Mouse (Mus musculus): ENCODE measurements around the gene Wsb1. TPM values are rescaled to one million over a fixed set of nuclear protein-coding genes. Genes with fewer than 3 reads are reported as not detected.
"Not testable (repeated sequence)": the region's sequence is repeated elsewhere in the genome, so short reads cannot be mapped to it uniquely, and the experiment has no call there.

The Wsb1 gene
- polyA plus RNA-seq, 1 experiment from 2014 or later, result 122 TPM

DNA sequence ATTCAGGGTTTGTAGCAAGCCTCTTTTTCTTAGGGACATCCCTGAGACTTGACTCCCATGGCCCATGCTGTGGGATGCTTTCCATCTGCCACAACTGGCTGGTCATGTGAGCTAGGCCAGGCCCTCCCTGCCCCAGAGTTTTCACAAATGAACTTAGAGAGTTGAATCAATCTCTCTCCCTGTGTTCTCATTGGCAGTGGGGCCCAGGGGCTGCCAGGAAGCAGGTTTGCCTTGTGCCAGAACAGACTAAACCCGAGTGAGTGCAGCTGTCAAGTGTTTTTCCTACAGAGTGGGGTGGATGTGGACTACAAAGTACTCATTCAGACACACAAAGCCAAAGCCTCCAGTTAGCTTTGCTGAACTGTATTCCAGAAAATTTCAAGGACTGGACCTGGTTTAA lies 12.7 kb upstream of the Wsb1 start:
- DNase-seq (ENCODE audit: low spot score), result peak; percentile 54

DNA sequence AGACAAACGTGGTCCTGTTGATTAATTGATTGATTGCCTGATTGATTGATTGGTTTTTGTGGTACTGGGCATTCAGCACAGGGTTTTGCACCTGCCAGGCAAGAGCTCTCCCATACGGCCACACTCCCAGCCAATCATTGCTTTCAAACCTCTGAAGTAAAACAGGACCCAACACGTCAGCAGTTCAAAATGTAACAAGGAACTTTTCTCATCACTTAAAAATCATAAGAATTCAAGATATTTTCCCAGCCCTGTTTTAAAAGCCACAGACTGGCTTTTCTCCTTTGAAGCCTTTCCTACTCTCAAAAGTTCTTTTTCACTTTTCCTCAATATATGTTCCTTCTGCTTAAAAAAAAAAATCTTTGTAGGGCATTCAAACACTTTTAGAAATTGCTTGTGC lies 9.9 kb upstream of the Wsb1 start:
- DNase-seq (ENCODE audit: low spot score), result no peak

DNA sequence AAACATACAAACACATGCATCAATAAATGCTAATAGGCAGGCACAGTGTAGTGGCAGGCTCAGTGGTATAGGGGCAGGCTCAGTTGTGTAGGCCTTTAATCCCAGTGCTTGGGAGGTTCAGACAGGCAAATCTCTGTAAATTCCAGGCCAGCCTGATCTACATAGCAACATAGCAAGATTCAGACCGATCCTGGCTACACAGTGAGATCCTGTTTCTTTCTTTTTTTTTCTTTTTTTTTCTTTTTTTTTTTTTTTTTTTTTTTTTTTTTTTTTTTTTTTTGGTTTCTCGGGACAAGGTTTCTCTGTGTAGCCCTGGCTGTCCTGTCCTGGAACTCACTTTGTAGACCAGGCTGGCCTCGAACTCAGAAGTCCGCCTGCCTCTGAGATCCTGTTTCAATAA lies 5.7 kb upstream of the Wsb1 start:
- not testable (repeated sequence) for DNase-seq (ENCODE audit: low spot score)

DNA sequence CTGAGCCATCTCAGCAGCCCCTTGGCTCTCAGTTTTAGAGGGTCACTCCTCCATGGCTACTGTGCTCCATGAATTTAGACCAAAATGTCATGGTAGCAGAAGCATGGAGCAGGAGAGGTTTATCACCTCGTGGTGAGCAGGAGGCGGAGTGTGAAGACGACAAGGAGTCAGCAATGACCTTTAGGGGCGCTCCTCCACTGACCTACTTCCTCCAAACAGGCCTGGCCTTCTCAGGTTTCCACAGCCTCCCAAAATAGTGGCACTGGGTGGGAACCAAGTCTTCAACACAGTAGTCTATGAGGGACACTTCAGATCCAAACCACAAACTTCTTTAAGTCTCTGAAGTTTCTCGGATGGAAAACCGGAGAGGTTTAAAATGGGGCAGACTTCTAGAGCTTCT lies 4.3 kb upstream of the Wsb1 start:
- no peak for DNase-seq (ENCODE audit: low spot score)

DNA sequence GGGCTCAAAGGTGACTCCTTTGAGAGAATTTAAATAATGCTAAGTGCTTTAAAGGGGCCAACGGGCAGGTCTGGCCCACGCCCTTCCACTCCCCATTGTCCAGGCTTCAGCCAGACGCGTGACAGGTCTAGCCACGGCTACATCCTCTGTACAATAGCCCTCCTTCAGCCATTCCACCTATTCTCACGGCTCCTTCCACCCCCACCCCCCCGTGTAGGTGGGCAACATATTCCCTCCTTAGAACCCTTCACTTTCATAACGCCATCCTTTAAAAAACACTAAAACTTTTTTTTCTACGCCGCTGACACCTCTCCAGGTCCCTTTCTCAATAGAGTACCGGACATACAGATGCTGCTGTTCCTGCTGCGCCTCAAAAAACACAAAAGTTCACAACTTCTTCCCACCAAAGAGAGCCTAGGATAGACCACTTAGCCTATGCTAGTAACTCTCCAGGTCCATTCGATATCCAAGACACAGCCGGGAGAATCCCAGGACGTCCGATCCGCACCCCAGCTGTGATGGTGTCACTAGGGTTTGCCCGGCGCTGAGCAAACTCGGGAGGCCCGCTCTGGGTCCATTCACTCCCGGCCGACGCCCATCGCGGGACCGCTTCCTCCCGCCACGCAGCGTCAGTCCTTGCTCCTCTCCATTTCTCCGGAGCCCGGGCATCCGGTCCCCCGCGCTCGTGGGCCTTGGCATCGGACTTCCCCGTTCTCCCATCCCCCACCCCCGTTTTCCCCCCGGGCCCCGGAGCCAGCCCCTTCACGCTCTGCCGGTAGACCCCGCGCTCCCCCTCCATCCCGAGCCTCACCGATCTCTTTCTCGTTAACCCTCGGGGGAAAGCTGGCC lies 705 bp downstream of the Wsb1 start:
- peak; percentile 57 for DNase-seq (ENCODE audit: low spot score)

DNA sequence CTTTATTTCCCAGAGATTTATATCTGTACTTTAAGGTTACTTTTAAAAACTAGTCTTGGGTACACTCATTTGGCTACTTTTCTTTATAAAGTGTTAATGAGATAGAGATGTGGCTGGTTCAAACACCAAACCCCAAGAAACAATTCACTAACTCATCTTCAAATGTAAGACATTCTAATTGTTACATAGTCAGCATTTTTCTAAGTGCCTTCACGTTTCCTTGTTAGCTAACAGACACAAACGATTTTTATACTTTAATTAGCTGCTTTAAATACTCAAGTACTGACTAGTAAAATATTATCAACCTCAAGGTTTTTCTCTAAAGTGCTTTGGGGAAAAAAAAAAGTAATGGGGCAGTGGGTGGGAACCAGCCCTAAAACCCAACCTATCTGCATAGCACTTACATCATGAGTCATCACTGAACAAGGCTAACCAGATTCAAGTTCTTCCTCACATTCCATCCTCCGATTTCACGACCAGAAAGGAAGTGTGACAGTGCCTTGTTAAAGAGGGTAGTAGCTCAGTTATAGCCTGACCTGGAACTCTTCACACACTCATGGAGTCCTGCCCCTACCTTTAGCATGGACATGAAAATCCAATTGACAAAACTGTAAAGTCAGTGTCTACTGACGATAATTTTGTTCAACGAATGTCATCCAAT lies 1.5 kb downstream of the Wsb1 start:
- DNase-seq (ENCODE audit: low spot score), result peak; percentile 30

DNA sequence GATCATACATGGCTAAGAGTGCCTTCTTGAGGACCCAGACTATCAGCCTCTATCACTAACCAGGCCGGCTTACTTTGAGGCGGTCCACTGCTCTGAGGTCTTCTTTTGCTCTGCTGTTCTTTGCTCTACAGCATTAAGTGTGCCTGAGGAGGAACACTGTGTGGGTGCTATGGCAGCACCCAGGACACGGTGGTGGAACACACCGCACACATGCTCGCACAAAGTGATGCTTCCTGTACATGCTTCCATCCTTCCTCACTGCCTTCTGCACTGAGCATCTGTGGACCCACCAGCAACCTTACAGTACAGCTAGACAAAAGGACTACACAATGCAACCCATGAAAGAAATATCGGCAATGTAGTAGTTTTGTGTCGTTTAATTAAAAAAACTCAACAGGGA lies 15.4 kb downstream of the Wsb1 start:
- no peak for DNase-seq (ENCODE audit: low spot score)

DNA sequence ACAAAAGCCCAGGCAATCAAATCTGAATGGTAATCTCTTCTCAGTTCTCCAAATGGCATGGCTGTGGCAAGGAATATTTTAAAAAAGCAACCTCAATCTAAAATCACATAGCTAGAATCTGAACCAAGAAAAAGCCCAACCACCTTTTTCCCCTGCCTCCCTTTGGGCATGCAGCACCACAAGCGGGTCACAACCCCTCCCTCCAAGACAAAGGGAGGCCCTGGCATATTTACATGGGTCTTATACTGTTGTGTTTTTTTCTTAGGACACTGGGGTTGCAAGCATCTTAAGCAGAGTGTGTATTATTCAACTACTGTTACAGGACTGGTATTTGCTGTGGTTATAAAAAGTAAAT lies 16.1 kb downstream of the Wsb1 start:
- no peak for DNase-seq (ENCODE audit: low spot score)

DNA sequence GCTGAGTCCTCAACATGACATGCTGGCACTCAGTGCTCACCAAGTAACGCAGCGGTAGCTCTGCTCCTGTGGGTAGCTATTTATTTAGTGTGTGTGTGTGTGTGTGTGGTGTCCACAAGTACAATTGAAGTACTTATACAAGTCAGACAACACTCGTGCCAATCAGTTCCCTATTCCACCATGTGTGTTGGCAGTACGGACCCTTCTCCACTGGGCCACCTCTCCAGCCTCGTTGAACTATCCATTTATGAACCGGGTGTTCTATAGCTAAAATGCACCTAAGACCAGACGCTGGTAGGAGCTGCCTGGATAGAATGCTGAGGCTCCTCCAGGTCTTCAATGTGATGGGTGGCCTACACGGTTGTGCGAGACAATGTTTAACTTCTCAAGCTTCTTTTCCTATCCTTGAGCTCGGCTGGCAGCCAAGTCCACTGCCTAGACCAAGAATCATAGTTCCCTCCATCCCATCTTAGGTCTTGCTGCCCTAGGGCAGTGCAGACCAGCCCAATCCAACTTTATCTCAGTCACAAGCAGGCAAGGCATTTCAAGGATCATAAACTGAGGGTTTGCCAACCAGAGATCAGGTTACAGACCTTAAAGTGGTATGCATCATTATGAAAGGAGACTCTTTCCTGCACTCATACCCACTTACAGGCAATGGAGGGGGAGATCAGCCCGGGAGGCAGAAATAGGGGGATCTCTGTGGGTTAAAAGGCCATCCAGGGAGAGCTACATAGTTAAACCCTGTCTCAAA lies 16.6 kb downstream of the Wsb1 start:
- DNase-seq (ENCODE audit: low spot score), result no peak

DNA sequence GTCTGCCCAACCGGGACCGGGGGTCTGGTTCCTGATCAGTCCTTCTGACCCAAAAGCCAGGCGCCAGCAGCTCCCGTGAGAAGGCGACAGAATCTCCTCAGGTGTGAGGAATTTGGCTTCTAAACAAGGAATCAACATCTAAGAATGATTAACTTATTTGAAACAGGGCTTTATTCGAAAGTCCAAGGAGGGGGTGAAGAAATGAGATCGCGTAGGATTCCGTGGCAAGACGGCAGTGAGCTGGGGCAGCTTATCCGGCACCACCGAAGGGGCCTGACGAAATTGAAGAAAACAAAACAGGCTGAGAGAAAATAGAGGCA lies 24.3 kb downstream of the Wsb1 start:
- no peak for DNase-seq (ENCODE audit: low spot score)

DNA sequence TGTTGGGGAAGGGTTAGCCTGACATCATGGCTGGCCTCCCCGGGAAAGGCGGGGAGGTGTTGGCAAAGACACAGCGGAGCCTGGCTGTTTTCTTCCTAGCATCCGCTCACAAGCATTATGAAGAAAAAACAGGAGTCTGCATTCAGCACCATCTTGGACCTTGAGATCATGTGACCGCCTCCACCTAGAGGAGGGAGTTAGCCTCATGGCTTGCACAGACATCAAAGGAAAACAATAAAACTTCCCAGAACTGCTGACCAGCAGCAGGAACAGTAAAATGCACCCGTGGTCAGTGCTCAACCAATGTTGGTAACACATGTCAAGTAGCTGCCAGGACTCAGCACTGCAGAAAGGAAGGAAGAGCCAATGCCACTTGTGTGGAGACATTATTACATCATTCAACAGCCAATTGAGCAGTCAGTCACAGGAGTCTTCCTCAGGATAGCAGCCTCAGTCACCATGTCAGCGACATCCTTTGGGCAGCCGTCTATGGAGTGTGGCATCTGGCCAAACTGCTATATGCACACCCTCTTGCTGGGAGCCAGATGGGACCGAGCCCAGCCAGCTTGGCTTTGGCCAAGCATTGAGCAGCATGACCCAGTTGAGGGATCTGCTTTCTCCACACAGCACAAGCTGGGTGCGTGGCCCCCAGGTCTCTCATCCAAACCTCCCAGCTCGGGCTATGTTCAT lies 24.8 kb downstream of the Wsb1 start:
- no peak for DNase-seq (ENCODE audit: low spot score)

DNA sequence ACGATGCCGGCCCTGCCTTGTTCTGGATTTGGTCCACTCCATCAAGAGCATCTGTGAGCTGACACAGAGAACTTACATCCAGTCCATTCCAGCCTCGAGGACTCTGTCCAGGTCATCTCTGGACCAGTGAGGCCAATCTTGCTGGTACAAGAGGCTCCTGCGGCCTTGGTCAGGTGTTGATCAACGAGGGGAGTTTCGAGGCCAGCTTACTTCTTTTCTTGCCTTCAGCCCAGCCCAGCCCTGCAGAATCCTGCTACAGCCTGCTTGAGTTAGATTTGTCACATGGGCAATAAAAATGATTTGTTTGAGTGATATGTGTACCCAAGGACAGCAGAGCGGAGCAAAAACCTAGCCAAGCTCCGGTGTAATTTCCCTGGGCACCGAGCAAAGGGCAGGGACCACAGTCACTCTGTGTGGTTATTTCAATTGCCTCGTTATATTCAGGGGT lies 25.4 kb downstream of the Wsb1 start:
- no peak for DNase-seq (ENCODE audit: low spot score)

DNA sequence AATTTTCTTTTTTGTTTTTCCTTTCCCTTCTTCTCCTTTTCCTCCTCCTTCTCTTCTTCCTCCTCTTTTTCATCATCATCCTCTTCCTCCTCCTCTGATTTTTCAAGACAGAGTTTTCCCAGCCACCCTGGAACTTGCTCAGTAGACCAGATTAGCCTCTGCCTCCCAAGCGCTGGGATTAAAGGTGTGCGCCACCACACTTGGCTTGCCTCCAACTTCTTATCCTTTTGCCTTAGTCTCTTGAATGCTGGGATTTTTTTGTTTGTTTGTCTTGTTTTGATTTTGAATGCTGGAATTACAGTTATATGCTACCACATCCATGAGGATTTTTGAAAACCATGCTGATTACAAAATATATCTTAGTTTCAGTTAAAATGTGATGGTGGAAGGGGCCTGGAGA lies 26.4 kb downstream of the Wsb1 start:
- no peak for DNase-seq (ENCODE audit: low spot score)

DNA sequence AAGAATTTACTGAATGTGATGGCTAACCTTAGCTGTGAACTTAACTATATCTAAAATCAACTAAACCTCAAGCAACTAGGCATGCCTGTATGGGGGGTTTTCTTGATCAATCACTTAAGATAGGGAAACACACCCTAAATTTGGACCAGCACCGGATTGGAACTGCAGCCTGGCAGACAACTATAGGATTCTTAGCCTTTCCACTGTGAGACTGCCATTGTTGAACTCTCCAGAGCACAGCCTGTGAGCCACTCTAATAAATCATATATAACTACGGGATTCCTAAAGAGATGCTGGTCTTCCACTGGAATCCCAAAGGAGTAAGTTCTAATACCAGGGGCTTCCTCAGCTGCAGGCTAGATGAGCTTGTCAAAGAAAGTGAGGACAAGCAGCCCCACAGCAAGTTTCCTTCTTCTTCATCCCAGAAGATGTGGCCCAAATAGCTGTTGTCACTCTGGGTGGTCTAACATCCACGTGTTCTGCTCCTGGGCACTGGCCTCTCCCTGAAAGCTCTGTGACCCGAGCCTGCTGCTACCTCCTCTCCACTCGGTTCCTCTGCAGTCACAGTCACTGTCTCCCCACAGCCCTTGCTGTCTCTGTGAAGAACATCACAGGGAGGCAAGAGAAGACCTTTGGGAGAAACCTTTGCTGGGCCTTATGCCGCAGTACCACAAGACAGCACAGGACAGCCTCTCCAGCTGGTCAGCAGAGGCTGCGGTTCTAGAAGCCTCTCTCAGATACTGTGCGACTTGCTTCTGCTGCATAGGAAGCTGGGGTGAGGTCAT lies 28.9 kb downstream of the Wsb1 start:
- no peak for DNase-seq (ENCODE audit: low spot score)

DNA sequence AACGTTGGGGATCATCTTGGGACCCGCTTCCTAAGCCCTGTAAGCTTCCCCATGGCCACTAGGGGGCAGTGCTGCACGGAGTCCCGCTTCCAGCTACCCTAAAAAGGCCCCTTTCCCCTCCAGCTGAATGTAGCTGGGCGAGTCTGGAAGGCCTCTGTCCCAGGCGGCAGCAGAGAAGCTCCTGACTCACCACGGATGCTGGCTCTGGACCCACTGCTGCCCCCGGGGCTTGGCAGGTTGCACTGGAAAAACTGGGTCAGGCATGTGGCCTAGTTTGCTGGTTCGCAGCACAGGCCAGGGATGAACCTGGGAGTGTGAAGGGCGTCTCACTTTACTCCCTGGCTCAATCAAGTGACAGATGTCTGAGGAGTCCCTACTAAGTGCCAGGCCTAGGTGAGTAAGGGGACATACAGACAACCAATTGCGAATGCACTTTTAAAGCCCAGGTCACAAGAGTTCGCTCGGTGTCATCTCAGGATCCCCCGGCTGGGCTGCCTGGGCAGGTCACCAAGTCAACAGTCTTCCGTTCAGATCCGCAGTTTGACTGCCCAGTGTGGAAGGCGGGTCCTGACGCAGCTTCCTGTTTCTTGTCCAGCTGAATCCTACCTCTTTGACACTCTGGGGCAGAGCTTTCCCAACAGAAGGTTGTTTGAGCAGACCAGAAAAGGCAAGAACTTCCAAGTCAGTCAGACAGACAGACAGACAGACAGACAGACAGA lies 29.8 kb downstream of the Wsb1 start:
- DNase-seq (ENCODE audit: low spot score), result peak; percentile 85

DNA sequence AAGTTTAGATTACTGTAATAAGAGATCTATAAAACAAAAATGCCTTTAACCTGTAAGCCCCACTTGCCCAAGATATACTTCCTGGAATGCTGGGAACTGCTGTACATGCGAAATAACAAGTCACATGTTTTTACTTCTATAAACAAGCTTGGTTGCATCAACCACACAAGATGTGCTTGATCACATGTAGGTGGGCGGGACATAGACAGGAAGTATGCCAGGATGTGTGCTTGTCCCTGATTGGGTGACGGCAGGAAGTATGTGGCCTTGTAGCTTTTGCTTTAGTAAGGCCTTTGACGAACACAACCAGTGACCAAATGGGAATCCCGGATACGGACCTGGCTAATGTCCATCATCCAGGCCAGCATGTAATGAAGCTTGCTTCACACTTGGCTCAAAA lies 31.1 kb downstream of the Wsb1 start:
- peak; percentile 47 for DNase-seq (ENCODE audit: low spot score)

DNA sequence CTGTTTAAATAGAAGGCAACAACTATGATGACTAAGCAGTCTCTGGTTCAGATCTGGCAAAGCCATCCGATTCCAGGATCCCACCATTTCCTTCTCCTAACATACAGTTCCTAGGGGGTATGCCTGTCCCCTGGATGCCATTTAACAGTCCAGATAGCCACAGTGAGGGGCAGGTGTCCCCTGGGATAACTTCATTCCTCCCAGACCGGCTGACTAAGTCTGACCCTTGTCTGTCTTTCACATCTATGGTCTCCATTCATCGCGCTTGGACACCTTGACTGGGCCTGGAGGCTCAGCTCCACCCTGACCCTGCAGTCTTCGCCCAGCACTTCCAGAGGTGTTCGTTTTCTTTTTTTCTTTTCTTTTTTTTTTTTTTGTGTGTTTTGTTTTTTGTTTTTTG lies 31.8 kb downstream of the Wsb1 start:
- DNase-seq (ENCODE audit: low spot score), result no peak

DNA sequence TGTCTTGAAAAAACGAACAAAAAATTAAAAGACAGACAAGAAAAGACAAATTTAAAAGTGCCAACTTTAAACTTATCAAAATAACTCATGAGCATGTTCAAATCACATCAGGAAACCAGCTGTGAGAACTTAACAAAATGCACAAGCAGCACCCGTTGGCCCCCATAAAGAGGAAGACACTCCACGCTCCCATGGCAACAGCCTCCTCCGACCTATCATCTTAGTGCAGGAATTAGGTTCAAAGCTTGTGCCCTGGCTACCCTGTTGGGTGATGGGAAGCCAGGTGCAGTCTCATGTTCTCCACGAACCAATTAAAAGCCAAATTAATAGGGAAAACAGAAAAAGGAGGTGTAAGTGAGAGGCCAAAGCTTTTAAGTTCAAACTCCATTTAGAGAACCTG lies 32.8 kb downstream of the Wsb1 start:
- DNase-seq (ENCODE audit: low spot score), result peak; percentile 57

DNA sequence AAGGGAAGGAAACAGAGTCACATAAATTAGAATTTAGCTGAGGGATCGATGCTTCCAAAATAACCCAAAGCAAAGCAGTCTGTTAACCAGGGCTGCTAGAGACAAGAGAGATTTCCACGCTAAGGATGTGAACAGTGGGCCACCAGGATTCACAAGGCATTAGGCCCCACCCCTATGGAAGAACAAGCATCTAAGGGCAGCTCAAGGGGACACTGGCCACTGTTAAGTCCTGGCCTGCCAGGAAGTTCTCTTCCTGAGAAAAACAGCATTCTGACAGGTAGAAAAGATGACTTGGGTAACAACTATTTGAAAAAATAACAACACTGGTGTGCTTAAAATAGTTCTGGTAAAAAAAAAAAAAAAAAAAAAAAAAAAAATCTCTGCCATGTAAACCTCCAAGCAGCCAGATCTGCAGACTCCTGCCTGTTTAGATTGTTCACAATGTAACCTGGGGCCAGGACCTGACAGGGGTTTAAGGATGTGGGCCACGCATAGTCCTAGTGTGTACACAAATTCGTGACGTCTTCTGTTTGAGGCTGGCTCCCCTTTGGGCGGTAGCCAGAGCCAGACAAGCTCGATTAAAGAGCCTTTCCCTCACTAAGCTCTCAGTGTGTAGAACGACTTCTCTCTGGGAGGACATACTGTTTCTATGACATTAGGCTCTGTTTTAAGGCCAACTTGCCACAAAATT lies 35.4 kb downstream of the Wsb1 start:
- DNase-seq (ENCODE audit: low spot score), result no peak

DNA sequence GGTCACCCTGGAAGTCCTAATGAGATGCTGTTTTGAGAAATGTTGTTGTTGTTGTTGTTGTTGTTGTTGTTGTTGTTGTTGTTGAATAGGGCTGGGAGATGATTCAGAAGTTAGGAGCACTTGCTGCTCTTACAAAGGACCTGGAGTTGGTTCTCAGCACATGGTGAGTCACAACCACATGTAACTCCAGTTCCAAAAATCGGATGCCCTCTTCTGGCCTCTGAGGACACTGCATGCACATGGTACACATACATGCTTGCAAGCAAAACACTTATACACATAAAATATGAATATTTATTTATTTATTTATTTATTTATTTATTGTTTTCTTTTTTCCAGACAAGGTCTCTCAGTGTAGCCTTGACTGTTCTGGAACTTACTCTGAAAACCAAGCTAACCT lies 36.4 kb downstream of the Wsb1 start:
- DNase-seq (ENCODE audit: low spot score), result no peak

Data from thymus, postnatal 0 days (tissue).